Mouse (Mus musculus): ENCODE data around the gene Ccm2.

DNA sequence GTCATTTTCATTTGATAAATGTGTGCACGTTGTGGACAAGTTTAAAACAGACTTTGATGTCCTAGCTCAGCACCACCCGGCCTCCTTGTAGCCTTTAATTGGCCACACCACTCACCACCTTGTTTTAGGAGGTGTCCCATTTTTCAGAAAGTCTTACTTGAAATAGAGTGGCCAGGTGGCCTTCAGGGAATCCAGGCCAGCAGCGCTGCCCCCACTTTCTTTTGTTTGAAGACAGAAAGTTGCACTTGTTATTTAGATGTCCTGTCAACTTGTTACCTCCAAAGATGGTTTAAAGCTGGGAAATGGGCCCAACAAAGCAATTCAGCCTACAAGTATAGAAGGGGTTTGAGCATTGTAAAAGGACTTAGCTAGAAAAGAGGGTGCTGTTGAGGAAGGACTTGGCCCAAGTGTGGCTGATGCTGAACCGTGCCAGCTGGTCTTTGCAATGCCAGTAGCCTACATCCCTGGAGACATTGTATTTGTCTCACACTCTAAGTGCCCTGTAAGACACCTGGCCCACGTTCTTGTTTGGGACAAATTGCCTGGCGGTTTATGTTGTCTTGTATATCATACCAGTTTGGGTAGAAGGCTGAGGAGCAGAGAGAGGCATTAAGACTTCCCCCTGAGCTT lies 1.1 kb downstream of the Ccm2 start:
- TF ChIP-seq GATA1 (IDR thresholded peaks at IDR 0.05; ENCODE audit: borderline replicate concordance, low read length) (no peak), FLI1 (IDR thresholded peaks at IDR 0.05; ENCODE audit: low read length) (no peak)
